Mouse (Mus musculus) kidney, embryonic 14.5 days (tissue): Measurements from ENCODE around the gene Noxo1. TPM values are rescaled to one million over a fixed set of nuclear protein-coding genes. Genes with fewer than 3 reads are reported as not detected.
"Not testable (repeated sequence)": the region's sequence is repeated elsewhere in the genome, so short reads cannot be mapped to it uniquely, and the experiment has no call there.

Source experiments
- ATAC-seq: fragments of 200-750 bp; cut with Nextera tagmentation; 2 replicates; pipeline ENCODE4 v1.8.0; 2017; ENCODE audit warnings: moderate number of reproducible peaks, mild to moderate bottlenecking, moderate TSS enrichment, moderate library complexity; ENCODE audit not compliant: low FRiP score, low TSS enrichment
- H3K27ac ChIP-seq: fragments of 300-500 bp; sonication (generic); 2 replicates; pipeline ENCODE4 v1.5.1; 2014; ENCODE audit warnings: low read depth, mild to moderate bottlenecking, low read length, moderate library complexity, mixed read lengths
- H3K27me3 ChIP-seq: fragments of 300-500 bp; sonication (generic); 2 replicates; pipeline ENCODE4 v1.6.1; 2014; ENCODE audit warnings: mild to moderate bottlenecking, low read length; ENCODE audit not compliant: control insufficient read depth, insufficient read depth
- H3K36me3 ChIP-seq: fragments of 300-500 bp; sonication (generic); 2 replicates; pipeline ENCODE4 v1.6.1; 2014; ENCODE audit warnings: low read length, mixed read lengths; ENCODE audit not compliant: control insufficient read depth, insufficient read depth
- H3K4me1 ChIP-seq: fragments of 300-500 bp; sonication (generic); 2 replicates; pipeline ENCODE4 v1.6.1; 2014; ENCODE audit warnings: low read length, mixed read lengths; ENCODE audit not compliant: control insufficient read depth, insufficient read depth
- H3K4me2 ChIP-seq: fragments of 300-500 bp; sonication (generic); replicated peaks from 2 replicates; pipeline ENCODE4 v1.6.1; 2014; ENCODE audit warnings: low read depth, mild to moderate bottlenecking, low read length
- H3K4me3 ChIP-seq: fragments of 300-500 bp; sonication (generic); 2 replicates; pipeline ENCODE4 v1.5.1; 2014; ENCODE audit warnings: mild to moderate bottlenecking, low read length
- H3K9ac ChIP-seq: fragments of 300-500 bp; sonication (generic); 2 replicates; pipeline ENCODE4 v1.6.1; 2014; ENCODE audit warnings: low read depth, mild to moderate bottlenecking, low read length, moderate library complexity
- H3K9me3 ChIP-seq: fragments of 300-500 bp; sonication (generic); 2 replicates; pipeline ENCODE4 v1.6.1; 2016; ENCODE audit warnings: low read length; ENCODE audit not compliant: control insufficient read depth
- WGBS: fragments of 180-500 bp; shearing (Covaris S2); extraction: QIAGEN DNeasy Blood & Tissue Kit; methylation state at CpG from one replicate; pipeline ENCODE4 v1.1.7; 2014; 5-methylcytosine and 5-hydroxymethylcytosine counted together
- polyA plus RNA-seq: library from polyadenylated mRNA; unstranded; fragments of >200 nt; fragmentation: Nextera tagmentation; extraction: Ambion mirVana; gene quantifications from 2 replicates; pipeline ENCODE4 v1.2.1, GENCODE M21; 2014

Noxo1 gene
- polyA plus RNA-seq, 1 experiment from 2014 or later = 3.5 TPM

GRCm38 (mm10) chr17:24706982-24707800 is 11.2 kb downstream of the Noxo1 start, which contains the start of gene Tbl3:
Gene Tbl3 (minus strand): TSS chr17:24707660.
- peak within 1 kb of the TSS; percentile 80 for H3K27ac ChIP-seq
- no peaks in the 10 kb centered on the region for H3K9me3 ChIP-seq
- 4% methylated on average over 32 of the region's 32 CpGs for WGBS
- H3K4me2 ChIP-seq = peak within 1 kb of the TSS; percentile 75
- ATAC-seq = peak; percentile 81
- no peaks in the 10 kb centered on the region for H3K27me3 ChIP-seq
- H3K9ac ChIP-seq = peak within 1 kb of the TSS; percentile 70
- peak within 1 kb of the TSS; percentile 68 for H3K4me3 ChIP-seq
- H3K36me3 ChIP-seq = peaks cover 29% of the 10 kb centered on the region
- peaks cover 9% of the 10 kb centered on the region; the same call in 1 of the 2 replicates for H3K4me1 ChIP-seq

GRCm38 (mm10) chr17:24707801-24708425 is 11.9 kb downstream of the Noxo1 start:
- Histone ChIP-seq H3K27ac (peak overlapping the region; percentile 0), H3K4me1 (peaks cover 9% of the 10 kb centered on the region; the same call in 1 of the 2 replicates), H3K4me2 (peak overlapping the region; percentile 75), H3K9ac (peak overlapping the region; percentile 70), H3K27me3 (no peaks in the 10 kb centered on the region), H3K4me3 (peak overlapping the region; percentile 68), H3K36me3 (peaks cover 22% of the 10 kb centered on the region), H3K9me3 (no peaks in the 10 kb centered on the region)
- ATAC-seq = 0 out of 2 replicates have a peak, but pooled peaks have one; percentile 36
- 5% methylated on average over 24 of the region's 24 CpGs for WGBS

GRCm38 (mm10) chr17:24708646-24709045 is 12.6 kb downstream of the Noxo1 start:
- Histone ChIP-seq H3K9ac (no peak overlapping the region), H3K9me3 (no peaks in the 10 kb centered on the region), H3K4me3 (no peak overlapping the region), H3K36me3 (peaks cover 17% of the 10 kb centered on the region), H3K4me1 (peaks cover 9% of the 10 kb centered on the region; the same call in 1 of the 2 replicates), H3K27me3 (no peaks in the 10 kb centered on the region), H3K4me2 (no peak overlapping the region), H3K27ac (no peak overlapping the region)
- ATAC-seq = no peak
- WGBS = 39% methylated on average over 2 of the region's 2 CpGs

- no peak overlapping the region for H3K4me2 ChIP-seq
- no peaks in the 10 kb centered on the region for H3K4me1 ChIP-seq
- no peaks in the 10 kb centered on the region for H3K27me3 ChIP-seq
- no peak overlapping the region for H3K27ac ChIP-seq
- H3K36me3 ChIP-seq = peaks cover 10% of the 10 kb centered on the region; the same call in 1 of the 2 replicates
- ATAC-seq = no peak
- H3K9me3 ChIP-seq = no peaks in the 10 kb centered on the region
- no peak overlapping the region for H3K9ac ChIP-seq
- 48% methylated on average over 6 of the region's 6 CpGs for WGBS
- H3K4me3 ChIP-seq = no peak overlapping the region
Measured at GRCm38 (mm10) chr17:24715556-24715955, 19.5 kb downstream of the Noxo1 start.

- WGBS = 96% methylated on average over 15 of the region's 15 CpGs
- Histone ChIP-seq H3K27ac (no peak overlapping the region), H3K4me1 (no peaks in the 10 kb centered on the region), H3K4me3 (no peak overlapping the region), H3K9me3 (no peaks in the 10 kb centered on the region), H3K4me2 (no peak overlapping the region), H3K36me3 (peaks cover 15% of the 10 kb centered on the region), H3K9ac (no peak overlapping the region), H3K27me3 (no peaks in the 10 kb centered on the region)
- no peak for ATAC-seq
Measured at GRCm38 (mm10) chr17:24716166-24716682, 20.2 kb downstream of the Noxo1 start.

GRCm38 (mm10) chr17:24717943-24718342 is 21.9 kb downstream of the Noxo1 start, which contains the start of the genes Rnf151 and Rps2:
Gene Rnf151 (minus strand): TSS chr17:24718063.
Gene Rps2 (plus strand): TSS chr17:24718116.
- Histone ChIP-seq H3K9ac (no peak within 1 kb of the TSS; the same call in 1 of the 2 replicates), H3K27ac (no peak within 1 kb of the TSS), H3K9me3 (no peaks in the 10 kb centered on the region), H3K27me3 (no peaks in the 10 kb centered on the region), H3K4me2 (peak within 1 kb of the TSS; percentile 44), H3K4me1 (peaks cover 8% of the 10 kb centered on the region), H3K4me3 (peak within 1 kb of the TSS; percentile 90; the same call in 1 of the 2 replicates), H3K36me3 (peaks cover 30% of the 10 kb centered on the region)
- 80% methylated on average over 4 of the region's 4 CpGs for WGBS
- no peak for ATAC-seq

GRCm38 (mm10) chr17:24718938-24719337 is 22.9 kb downstream of the Noxo1 start:
- Histone ChIP-seq H3K4me2 (peak overlapping the region; percentile 44), H3K9ac (peak overlapping the region; percentile 93; the same call in 1 of the 2 replicates), H3K36me3 (peaks cover 30% of the 10 kb centered on the region), H3K4me3 (peak overlapping the region; percentile 90)
- not testable (repeated sequence) for ATAC-seq, H3K4me1 ChIP-seq, H3K27ac ChIP-seq, H3K27me3 ChIP-seq, H3K9me3 ChIP-seq
- 66% methylated on average over 5 of the region's 5 CpGs for whole genome bisulfite sequencing

GRCm38 (mm10) chr17:24719494-24720222 is 23.6 kb downstream of the Noxo1 start:
- no peaks in the 10 kb centered on the region for H3K9me3 ChIP-seq
- peak; percentile 97 for ATAC-seq
- H3K4me1 ChIP-seq = peaks cover 8% of the 10 kb centered on the region
- under 1% methylated on average over 61 of the region's 61 CpGs for WGBS
- peaks cover 30% of the 10 kb centered on the region for H3K36me3 ChIP-seq
- H3K27ac ChIP-seq = peak overlapping the region; percentile 91
- no peaks in the 10 kb centered on the region for H3K27me3 ChIP-seq
- peak overlapping the region; percentile 93 for H3K9ac ChIP-seq
- peak overlapping the region; percentile 78 for H3K4me2 ChIP-seq
- H3K4me3 ChIP-seq = peak overlapping the region; percentile 90
